ENCODE assay signal across 20 mouse cellular contexts in genomic region chr9:20638552-20638951, GRCm38 (mm10). TPM values are rescaled to one million over a fixed set of nuclear protein-coding genes. Genes with fewer than 3 reads are reported as not detected.
DNase-seq lines count a peak whose midpoint lies in the region; ATAC-seq and TF ChIP-seq lines count a peak whose summit lies in the region.
"Had no signal": no experiment of that assay in that cellular context is flagged by ENCODE, and none has a peak within 500 bp of the region (broad histone marks: within the 10 kb centered on the region; RNA-seq: fewer than 3 reads in every experiment).

No protein-coding gene starts in this region.

- 96% methylated on average over 19 of the region's 19 CpGs for WGBS in intestine, postnatal 0 days
- WGBS in intestine, embryonic 15.5 days = 93% methylated on average over 19 of the region's 19 CpGs

- H3K27me3 ChIP-seq in intestine, postnatal 0 days (replicated peaks; ENCODE audit: control insufficient read depth, insufficient read depth, low read length) = no peaks in the 10 kb centered on the region
- no peaks in the 10 kb centered on the region for H3K27me3 ChIP-seq in intestine, embryonic 15.5 days (replicated peaks)
- H3K27me3 ChIP-seq: embryonic facial prominence, embryonic 12.5 days; forebrain, embryonic 12.5 days; Patski had no signal

- TF ChIP-seq CTCF in gastrocnemius, adult 2 months (IDR thresholded peaks at IDR 0.05) = no peak
- no peak for TF ChIP-seq CTCF in intestine, postnatal 0 days (IDR thresholded peaks at IDR 0.05; ENCODE audit: low read depth)

- no peak overlapping the region for H3K4me2 ChIP-seq in intestine, postnatal 0 days (replicated peaks; ENCODE audit: low read depth)
- no peak overlapping the region for H3K4me2 ChIP-seq in intestine, embryonic 15.5 days (replicated peaks)
- H3K4me2 ChIP-seq: embryonic facial prominence, embryonic 12.5 days; forebrain, embryonic 12.5 days; hindbrain, embryonic 14.5 days had no signal

- intact Hi-C loops in gastrocnemius, adult 2 months (cut with DNase I) = no loop called here

- peak; percentile 33 for DNase-seq in gastrocnemius, adult 2 months
- no peak for DNase-seq in gastrocnemius, postnatal 25 days
- peak; percentile 28 to 51 for DNase-seq in thymus, postnatal 36 days
- DNase-seq in thymus, postnatal 0 days (ENCODE audit: low spot score) = no peak
- DNase-seq in ES-E14 (ENCODE audit: low read depth, low spot score) = no peak
- DNase-seq in frontal cortex, postnatal 36 days (ENCODE audit: low spot score in 2 of 2) = no peak
- DNase-seq: adrenal gland, postnatal 14 days; cerebellum, adult 2 months; cerebellum, postnatal 14 days; forebrain, postnatal 0 days; heart, postnatal 14 days had no signal

- H3K9me3 ChIP-seq in intestine, postnatal 0 days (ENCODE audit: control insufficient read depth) = no peaks in the 10 kb centered on the region
- H3K9me3 ChIP-seq in intestine, embryonic 15.5 days = no peaks in the 10 kb centered on the region
- H3K9me3 ChIP-seq in ES-E14 (ENCODE audit: control insufficient read depth, insufficient read depth, low read depth, low read length) = no peaks in the 10 kb centered on the region
- H3K9me3 ChIP-seq: embryonic facial prominence, embryonic 12.5 days; forebrain, embryonic 12.5 days had no signal

- no peak overlapping the region for H3K27ac ChIP-seq in gastrocnemius, adult 2 months
- H3K27ac ChIP-seq in intestine, postnatal 0 days (ENCODE audit: low read depth, low read length) = 0 out of 2 replicates have a peak overlapping the region, but pooled peaks have one; percentile 15
- no peak overlapping the region for H3K27ac ChIP-seq in intestine, embryonic 15.5 days
- no peak overlapping the region for H3K27ac ChIP-seq in ES-E14 (ENCODE audit: insufficient read depth, low read depth, low read length, poor library complexity, severe bottlenecking)
- H3K27ac ChIP-seq: embryonic facial prominence, embryonic 12.5 days; forebrain, embryonic 12.5 days; hindbrain, embryonic 10.5 days; hindbrain, embryonic 14.5 days had no signal

- peaks cover 13% of the 10 kb centered on the region for H3K36me3 ChIP-seq in intestine, postnatal 0 days (ENCODE audit: control insufficient read depth, insufficient read depth)
- peaks cover 12% of the 10 kb centered on the region; the same call in 1 of the 2 replicates for H3K36me3 ChIP-seq in intestine, embryonic 15.5 days
- no peaks in the 10 kb centered on the region; the same call in 1 of the 2 replicates for H3K36me3 ChIP-seq in ES-E14 (ENCODE audit: control insufficient read depth, insufficient read depth, low read length, poor library complexity, severe bottlenecking)

- in situ Hi-C loops in ES-E14 (cut with MboI; ENCODE audit: low sequenced_read_pairs in 2 of 2, unreplicated experiment in 2 of 2) = loop anchor here in 1 of 2 experiments (25.0 kb wide), 1 partner anchor 176 kb away; the partner anchor contains the start of gene Zfp26

- ATAC-seq in intestine, postnatal 0 days = no peak
- no peak for ATAC-seq in intestine, embryonic 15.5 days
- ATAC-seq: activated CD4-positive, CD25-positive, alpha-beta regulatory T cell, adult 4 months; forebrain, postnatal 0 days; intestine, embryonic 16.5 days; Patski had no signal

- no peak overlapping the region for H3K4me3 ChIP-seq in gastrocnemius, adult 2 months
- H3K4me3 ChIP-seq in intestine, postnatal 0 days (ENCODE audit: low read depth, low read length) = no peak overlapping the region
- no peak overlapping the region for H3K4me3 ChIP-seq in intestine, embryonic 15.5 days (replicated peaks)
- peak overlapping the region; percentile 34 to 48; a peak in 3 of 4 replicates for H3K4me3 ChIP-seq in ES-E14 (ENCODE audit: insufficient read depth in 1 of 2, low read depth in 1 of 2, low read length in 2 of 2, poor library complexity in 1 of 2, severe bottlenecking in 1 of 2)
- H3K4me3 ChIP-seq: embryonic facial prominence, embryonic 12.5 days; forebrain, embryonic 12.5 days; hindbrain, embryonic 10.5 days had no signal

- H3K9ac ChIP-seq in intestine, postnatal 0 days (ENCODE audit: low read depth, low read length) = no peak overlapping the region
- H3K9ac ChIP-seq in intestine, embryonic 15.5 days = no peak overlapping the region
- H3K9ac ChIP-seq in ES-E14 (ENCODE audit: insufficient read depth, low read depth, low read length, poor library complexity, severe bottlenecking) = peak overlapping the region; percentile 48
- H3K9ac ChIP-seq: embryonic facial prominence, embryonic 12.5 days; forebrain, embryonic 12.5 days; forebrain, postnatal 0 days; hindbrain, embryonic 14.5 days had no signal

- H3K4me1 ChIP-seq in intestine, postnatal 0 days (replicated peaks; ENCODE audit: control insufficient read depth, insufficient read depth, low read length) = no peaks in the 10 kb centered on the region
- peaks cover 5% of the 10 kb centered on the region; the same call in 1 of the 2 replicates for H3K4me1 ChIP-seq in intestine, embryonic 15.5 days (replicated peaks)
- peaks cover 0 to 29% of the 10 kb centered on the region in 2 experiments; a peak in 2 of 4 replicates for H3K4me1 ChIP-seq in ES-E14 (ENCODE audit: control insufficient read depth in 2 of 2, insufficient read depth in 2 of 2, low read length in 2 of 2, poor library complexity in 1 of 2)

TF ChIP-seq in ES-E14, 5 proteins besides CTCF, POLR2A, EP300 and RAD21:
- no peak for TF ChIP-seq MAFK (IDR thresholded peaks at IDR 0.05; ENCODE audit: insufficient read depth, low read depth, low read length)
- no peak for TF ChIP-seq HCFC1 (IDR thresholded peaks at IDR 0.05; ENCODE audit: borderline replicate concordance, insufficient read depth, low read length)
- TF ChIP-seq ZNF384 (IDR thresholded peaks at IDR 0.05; ENCODE audit: low read depth, low read length) = no peak
- no peak for TF ChIP-seq ZC3H11A (IDR thresholded peaks at IDR 0.05; ENCODE audit: borderline replicate concordance, low read depth, low read length)
- TF ChIP-seq CHD2 (IDR thresholded peaks at IDR 0.05; ENCODE audit: low read depth, low read length) = no peak

RNA-seq across cellular contexts. Expression of gene Ubl5, which starts 4.1 kb away (rescaled TPM):
- 100 to 1,000 TPM; 188 to 210 TPM for total RNA-seq in gastrocnemius, adult 2 months (2021)
- total RNA-seq in gastrocnemius, postnatal 25 days (2021) = 100 to 1,000 TPM; 168 to 183 TPM
- polyA plus RNA-seq in intestine, postnatal 0 days (2015; fragmentation: Nextera tagmentation; extraction: Ambion mirVana) = 557 and 578 TPM in 2 replicates
- polyA plus RNA-seq in intestine, embryonic 15.5 days (2015; fragmentation: Nextera tagmentation; extraction: Ambion mirVana) = 356 and 399 TPM in 2 replicates
- polyA plus RNA-seq in thymus, postnatal 0 days (2015; fragmentation: Nextera tagmentation; extraction: Ambion mirVana) = 658 and 685 TPM in 2 replicates
- 185 and 224 TPM in 2 replicates for total RNA-seq in ES-E14 (2012; rRNA removed)

RNA-seq across cellular contexts. Expression of gene Fbxl12, which starts 6.0 kb away (rescaled TPM):
- total RNA-seq in gastrocnemius, adult 2 months (2021) = 1 to 10 TPM; 4.7 to 5.3 TPM
- total RNA-seq in gastrocnemius, postnatal 25 days (2021) = 1 to 10 TPM; 4.7 to 5.1 TPM
- polyA plus RNA-seq in intestine, postnatal 0 days (2015; fragmentation: Nextera tagmentation; extraction: Ambion mirVana) = 7.4 and 7.6 TPM in 2 replicates
- 14.7 and 16.4 TPM in 2 replicates for polyA plus RNA-seq in intestine, embryonic 15.5 days (2015; fragmentation: Nextera tagmentation; extraction: Ambion mirVana)
- polyA plus RNA-seq in thymus, postnatal 0 days (2015; fragmentation: Nextera tagmentation; extraction: Ambion mirVana) = 149 and 159 TPM in 2 replicates
- total RNA-seq in ES-E14 (2012; rRNA removed) = 13.0 and 14.5 TPM in 2 replicates

RNA-seq across cellular contexts. Expression of gene Pin1, which starts 13.3 kb away (rescaled TPM):
- total RNA-seq in gastrocnemius, adult 2 months (2021) = 10 to 100 TPM; 13.0 to 15.0 TPM
- total RNA-seq in gastrocnemius, postnatal 25 days (2021) = 10 to 100 TPM; 13.0 to 14.1 TPM
- 27.1 and 27.2 TPM in 2 replicates for polyA plus RNA-seq in intestine, postnatal 0 days (2015; fragmentation: Nextera tagmentation; extraction: Ambion mirVana)
- polyA plus RNA-seq in intestine, embryonic 15.5 days (2015; fragmentation: Nextera tagmentation; extraction: Ambion mirVana) = 44.1 and 46.8 TPM in 2 replicates
- 54.9 and 56.7 TPM in 2 replicates for polyA plus RNA-seq in thymus, postnatal 0 days (2015; fragmentation: Nextera tagmentation; extraction: Ambion mirVana)
- total RNA-seq in ES-E14 (2012; rRNA removed) = 58.6 and 66.6 TPM in 2 replicates

RNA-seq across cellular contexts. Expression of gene Zfp846, which starts 57.5 kb away (rescaled TPM):
- 1 to 10 TPM; 2.6 to 3.8 TPM for total RNA-seq in gastrocnemius, adult 2 months (2021)
- total RNA-seq in gastrocnemius, postnatal 25 days (2021) = 1 to 10 TPM; 3.0 to 3.6 TPM
- polyA plus RNA-seq in intestine, postnatal 0 days (2015; fragmentation: Nextera tagmentation; extraction: Ambion mirVana) = 5.2 and 5.7 TPM in 2 replicates
- 12.0 and 13.8 TPM in 2 replicates for polyA plus RNA-seq in intestine, embryonic 15.5 days (2015; fragmentation: Nextera tagmentation; extraction: Ambion mirVana)
- polyA plus RNA-seq in thymus, postnatal 0 days (2015; fragmentation: Nextera tagmentation; extraction: Ambion mirVana) = 16.4 and 22.9 TPM in 2 replicates
- 8.3 and 9.0 TPM in 2 replicates for total RNA-seq in ES-E14 (2012; rRNA removed)

Comparison
In these comparisons a context has a peak if more than half of its experiments do, and no peak if none do; other contexts are left out.
1. DNase-seq: peak in gastrocnemius, adult 2 months (single experiment) and thymus, postnatal 36 days (2 of 2); none in gastrocnemius, postnatal 25 days (single experiment), thymus, postnatal 0 days (single experiment), ES-E14 (single experiment) and frontal cortex, postnatal 36 days (0 of 2).
2. H3K4me3 ChIP-seq: peak in ES-E14 (2 of 2); none in gastrocnemius, adult 2 months (single experiment), intestine, postnatal 0 days (single experiment) and intestine, embryonic 15.5 days (single experiment).